14 mouse cellular contexts compared by ENCODE assay signal in genomic region chr8:126846188-126846565, GRCm38 (mm10).
A peak's percentile ranks its signal among the peaks of the same experiment; 100 is the strongest.
DNase-seq lines count a peak whose midpoint lies in the region; ATAC-seq and TF ChIP-seq lines count a peak whose summit lies in the region.
"Had no signal": no experiment of that assay in that cellular context is flagged by ENCODE, and none has a peak within 500 bp of the region (broad histone marks: within the 10 kb centered on the region; RNA-seq: fewer than 3 reads in every experiment).

No protein-coding gene starts in this region.

- intact Hi-C loops in heart, postnatal 25 days (cut with DNase I) = no loop called here

- no peak for TF ChIP-seq CTCF in spleen, adult 2 months (IDR thresholded peaks at IDR 0.05; ENCODE audit: extremely low read depth, insufficient read depth, insufficient read length, insufficient replicate concordance)

- ATAC-seq in heart, embryonic 12.5 days (ENCODE audit: insufficient number of reproducible peaks, low FRiP score) = no peak
- peak; percentile 11 for ATAC-seq in megakaryocyte, adult 5-6 weeks (ENCODE audit: poor library complexity, severe bottlenecking)
- no peak for ATAC-seq in kidney, embryonic 14.5 days (ENCODE audit: low FRiP score, low TSS enrichment)
- ATAC-seq: forebrain, embryonic 16.5 days; inflammation-experienced regulatory T-cells, adult 6 months had no signal

- peaks cover 48% of the 10 kb centered on the region for H3K4me1 ChIP-seq in heart, embryonic 12.5 days (replicated peaks)
- peaks cover 61% of the 10 kb centered on the region for H3K4me1 ChIP-seq in spleen, adult 2 months (ENCODE audit: control insufficient read depth, insufficient read depth, insufficient read length)
- peaks cover 16% of the 10 kb centered on the region for H3K4me1 ChIP-seq in kidney, embryonic 14.5 days (ENCODE audit: control insufficient read depth, insufficient read depth, low read length)
- H3K4me1 ChIP-seq: limb, embryonic 13.5 days; midbrain, embryonic 12.5 days had no signal

- H3K4me2 ChIP-seq in heart, embryonic 12.5 days = no peak overlapping the region
- no peak overlapping the region for H3K4me2 ChIP-seq in kidney, embryonic 14.5 days (replicated peaks; ENCODE audit: low read depth, low read length)
- H3K4me2 ChIP-seq: limb, embryonic 13.5 days; midbrain, embryonic 12.5 days had no signal

- H3K9me3 ChIP-seq in heart, embryonic 12.5 days (replicated peaks) = no peaks in the 10 kb centered on the region
- no peaks in the 10 kb centered on the region for H3K9me3 ChIP-seq in kidney, embryonic 14.5 days (ENCODE audit: control insufficient read depth, low read length)
- H3K9me3 ChIP-seq: limb, embryonic 13.5 days; midbrain, embryonic 12.5 days had no signal

- H3K27ac ChIP-seq in heart, embryonic 12.5 days (ENCODE audit: poor library complexity, severe bottlenecking) = no peak overlapping the region
- H3K27ac ChIP-seq in spleen, adult 2 months (ENCODE audit: insufficient read depth, low read length) = peak overlapping the region; percentile 54
- H3K27ac ChIP-seq in kidney, embryonic 14.5 days (ENCODE audit: low read depth, low read length) = no peak overlapping the region
- H3K27ac ChIP-seq: limb, embryonic 13.5 days; midbrain, embryonic 12.5 days had no signal

- 0 out of 2 replicates have a peak overlapping the region, but pooled peaks have one; percentile 25 for H3K9ac ChIP-seq in heart, embryonic 12.5 days
- no peak overlapping the region for H3K9ac ChIP-seq in kidney, embryonic 14.5 days (ENCODE audit: low read depth, low read length)
- H3K9ac ChIP-seq: limb, embryonic 13.5 days; midbrain, embryonic 12.5 days had no signal

- DNase-seq in heart, postnatal 25 days (ENCODE audit: low spot score) = no peak
- no peak for DNase-seq in spleen, adult 2 months (ENCODE audit: low read depth in 1 of 2, low spot score in 2 of 2)
- DNase-seq in spleen, postnatal 14 days (ENCODE audit: low spot score in 2 of 2) = no peak
- peak; percentile 39 to 48 for DNase-seq in thymus, postnatal 36 days
- DNase-seq in left cerebral cortex, adult 18-20 months (ENCODE audit: low spot score in 2 of 2) = no peak
- DNase-seq: cerebellum, adult 9-10 months; lung, postnatal 10 days had no signal

- no peak for TF ChIP-seq POLR2A in spleen, adult 2 months (IDR thresholded peaks at IDR 0.05; ENCODE audit: low read depth, low read length)

- H3K27me3 ChIP-seq in heart, embryonic 12.5 days (replicated peaks) = no peaks in the 10 kb centered on the region
- H3K27me3 ChIP-seq in spleen, adult 2 months (ENCODE audit: control insufficient read depth, insufficient read depth, low read length) = no peaks in the 10 kb centered on the region
- H3K27me3 ChIP-seq in kidney, embryonic 14.5 days (ENCODE audit: control insufficient read depth, insufficient read depth, low read length) = no peaks in the 10 kb centered on the region
- H3K27me3 ChIP-seq: limb, embryonic 13.5 days; midbrain, embryonic 12.5 days had no signal

- 49% methylated on average over 3 of the region's 3 CpGs for WGBS in heart, embryonic 12.5 days
- WGBS in spleen, adult 2 months = 12% methylated on average over 3 of the region's 3 CpGs
- WGBS in kidney, embryonic 14.5 days = 64% methylated on average over 3 of the region's 3 CpGs

- no peaks in the 10 kb centered on the region for H3K36me3 ChIP-seq in heart, embryonic 12.5 days
- H3K36me3 ChIP-seq in spleen, adult 2 months (ENCODE audit: control insufficient read depth, insufficient read depth, low read length) = no peaks in the 10 kb centered on the region
- H3K36me3 ChIP-seq in kidney, embryonic 14.5 days (ENCODE audit: control insufficient read depth, insufficient read depth, low read length) = no peaks in the 10 kb centered on the region
- H3K36me3 ChIP-seq: limb, embryonic 13.5 days; midbrain, embryonic 12.5 days had no signal

- H3K4me3 ChIP-seq in heart, embryonic 12.5 days = no peak overlapping the region
- no peak overlapping the region for H3K4me3 ChIP-seq in spleen, adult 2 months (ENCODE audit: extremely low read depth, insufficient read depth, insufficient read length)
- H3K4me3 ChIP-seq in kidney, embryonic 14.5 days (ENCODE audit: low read length) = no peak overlapping the region
- H3K4me3 ChIP-seq: limb, embryonic 13.5 days; midbrain, embryonic 12.5 days had no signal

Comparison
In these comparisons a context has a peak if more than half of its experiments do, and no peak if none do; other contexts are left out.
1. DNase-seq: peak in thymus, postnatal 36 days (2 of 2); none in heart, postnatal 25 days (single experiment), spleen, adult 2 months (0 of 2), spleen, postnatal 14 days (0 of 2) and left cerebral cortex, adult 18-20 months (0 of 2).